Comparison of ENCODE assay signal across 30 mouse cellular contexts in the genomic region with DNA sequence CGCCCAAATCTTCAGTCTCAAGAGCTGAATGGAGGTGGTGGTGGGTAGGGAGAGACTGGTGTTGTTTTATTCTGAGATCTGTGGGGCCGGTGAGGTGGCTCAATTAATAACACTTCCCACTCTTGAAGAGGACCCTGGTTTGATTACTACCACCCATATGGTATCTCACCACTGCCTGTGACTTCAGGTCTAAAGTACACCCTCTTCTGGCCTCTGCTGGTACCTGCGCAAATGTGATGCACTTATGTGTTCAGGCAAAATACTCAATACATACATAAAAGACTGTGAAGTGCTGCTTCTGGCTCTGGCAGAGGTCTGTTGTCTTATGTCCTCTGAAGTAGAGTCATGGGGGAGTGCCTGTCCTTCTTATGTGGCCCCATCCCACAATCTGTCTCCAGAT. TPM values are rescaled to one million over a fixed set of nuclear protein-coding genes. Genes with fewer than 3 reads are reported as not detected.
A peak's percentile ranks its signal among the peaks of the same experiment; 100 is the strongest.
DNase-seq lines count a peak whose midpoint lies in the region; ATAC-seq and TF ChIP-seq lines count a peak whose summit lies in the region.
"Had no signal": no experiment of that assay in that cellular context is flagged by ENCODE, and none has a peak within 500 bp of the region (broad histone marks: within the 10 kb centered on the region; RNA-seq: fewer than 3 reads in every experiment).

No protein-coding gene starts in this region.

- H3K9ac ChIP-seq in forebrain, postnatal 0 days, result no peak overlapping the region
- H3K9ac ChIP-seq: heart, embryonic 12.5 days; limb, embryonic 15.5 days; liver, embryonic 14.5 days; lung, embryonic 14.5 days; midbrain, embryonic 13.5 days had no signal

- H3K9me3 ChIP-seq in forebrain, postnatal 0 days (ENCODE audit: low read length), result no peaks in the 10 kb centered on the region
- H3K9me3 ChIP-seq in forebrain, embryonic 10.5 days, result no peaks in the 10 kb centered on the region
- H3K9me3 ChIP-seq: embryonic facial prominence, embryonic 10.5 days; heart, embryonic 12.5 days; hindbrain, embryonic 10.5 days; limb, embryonic 15.5 days; midbrain, embryonic 13.5 days had no signal

- DNase-seq in forebrain, postnatal 0 days, result no peak
- no peak for DNase-seq in forebrain, embryonic 10.5 days (ENCODE audit: extremely low spot score, low spot score)
- peak in 1 of 2 experiments; percentile 8 for DNase-seq in left cerebral cortex, adult 2 months (ENCODE audit: extremely low spot score in 1 of 2, low spot score in 2 of 2)
- no peak for DNase-seq in left cerebral cortex, postnatal 4 days
- peak; percentile 11 for DNase-seq in urinary bladder, adult 2 months (ENCODE audit: low spot score)
- no peak for DNase-seq in urinary bladder, postnatal 25 days (ENCODE audit: low spot score)
- DNase-seq in cerebellum, adult 11-12 months, result no peak
- DNase-seq: adrenal gland, adult 8-10 months; cerebellum, adult 8-10 months; gastrocnemius, postnatal 25 days; heart, adult 18-20 months; heart, postnatal 10 days; lung, embryonic 14.5 days; right cerebral cortex, postnatal 25 days; spleen, adult 18-20 months; thymus, postnatal 14 days had no signal

- intact Hi-C loops in left cerebral cortex, adult 2 months (cut with DNase I), result loop anchor here (5.0 to 10.0 kb wide), 3 partner anchors 63 to 511 kb away; no protein-coding TSS in a partner anchor
- intact Hi-C loops in left cerebral cortex, postnatal 4 days (cut with DNase I), result loop anchor here (10.0 kb wide), 2 partner anchors 251 to 1391 kb away; no protein-coding TSS in a partner anchor

- 0 out of 2 replicates have a peak, but pooled peaks cover 5% of the 10 kb centered on the region for H3K4me1 ChIP-seq in forebrain, postnatal 0 days (ENCODE audit: insufficient read depth)
- peaks cover 41% of the 10 kb centered on the region for H3K4me1 ChIP-seq in forebrain, embryonic 10.5 days

- H3K27ac ChIP-seq in forebrain, postnatal 0 days (ENCODE audit: low read depth, low read length), result no peak overlapping the region
- H3K27ac ChIP-seq in forebrain, embryonic 10.5 days, result no peak overlapping the region
- H3K27ac ChIP-seq in left cerebral cortex, adult 2 months, result no peak overlapping the region
- H3K27ac ChIP-seq: embryonic facial prominence, embryonic 10.5 days; hindbrain, embryonic 10.5 days; limb, embryonic 15.5 days; liver, embryonic 14.5 days; midbrain, embryonic 13.5 days had no signal

- 85% methylated on average over 3 of the region's 3 CpGs for WGBS in forebrain, postnatal 0 days
- WGBS in forebrain, embryonic 10.5 days, result 75% methylated on average over 3 of the region's 3 CpGs

- H3K4me3 ChIP-seq in forebrain, postnatal 0 days (ENCODE audit: low read depth, low read length), result no peak overlapping the region
- H3K4me3 ChIP-seq in forebrain, embryonic 10.5 days, result no peak overlapping the region
- no peak overlapping the region for H3K4me3 ChIP-seq in left cerebral cortex, adult 2 months
- H3K4me3 ChIP-seq: embryonic facial prominence, embryonic 10.5 days; heart, embryonic 12.5 days; limb, embryonic 15.5 days; myocyte had no signal

- no peak for ATAC-seq in forebrain, postnatal 0 days
- ATAC-seq: activated CD4-positive, CD25-positive, alpha-beta regulatory T cell, adult 4 months; forebrain, embryonic 16.5 days; intestine, postnatal 0 days; midbrain, embryonic 13.5 days; Patski had no signal

- no peaks in the 10 kb centered on the region for H3K36me3 ChIP-seq in forebrain, postnatal 0 days (ENCODE audit: insufficient read depth)
- H3K36me3 ChIP-seq in forebrain, embryonic 10.5 days (replicated peaks), result no peaks in the 10 kb centered on the region
- H3K36me3 ChIP-seq: embryonic facial prominence, embryonic 10.5 days; heart, embryonic 12.5 days; hindbrain, embryonic 10.5 days; limb, embryonic 15.5 days; midbrain, embryonic 13.5 days had no signal

- peak; percentile 34 for TF ChIP-seq CTCF in forebrain, postnatal 0 days (IDR thresholded peaks at IDR 0.05; ENCODE audit: low read depth)
- TF ChIP-seq CTCF in left cerebral cortex, adult 2 months (IDR thresholded peaks at IDR 0.05), result peak; percentile 10; the same call in 1 of the 2 replicates

- H3K27me3 ChIP-seq in forebrain, postnatal 0 days (ENCODE audit: insufficient read depth, low read length), result no peaks in the 10 kb centered on the region; the same call in 1 of the 2 replicates
- H3K27me3 ChIP-seq in forebrain, embryonic 10.5 days (ENCODE audit: poor library complexity, severe bottlenecking), result peaks cover 59% of the 10 kb centered on the region

- H3K4me2 ChIP-seq in forebrain, postnatal 0 days (ENCODE audit: low read depth), result no peak overlapping the region
- H3K4me2 ChIP-seq: limb, embryonic 15.5 days; lung, embryonic 14.5 days had no signal

RNA-seq across cellular contexts. Expression of a gene that starts 4.3 kb away (rescaled TPM):
- 22.2 and 28.3 TPM in 2 replicates for total RNA-seq in forebrain, postnatal 0 days (2014; rRNA removed)
- polyA plus RNA-seq in forebrain, postnatal 0 days (2015; fragmentation: Nextera tagmentation; extraction: Ambion mirVana), result 3.3 and 9.2 TPM in 2 replicates
- 0.06 and 0.24 TPM in 2 replicates for polyA plus RNA-seq in forebrain, embryonic 10.5 days (2016; fragmentation: Nextera tagmentation; extraction: Ambion mirVana)
- total RNA-seq in left cerebral cortex, adult 2 months (2021), result 10 to 100 TPM; 47.7 to 48.6 TPM
- total RNA-seq in left cerebral cortex, postnatal 4 days (2021), result 10 to 100 TPM; 42.9 to 51.1 TPM
- polyA plus RNA-seq in urinary bladder, adult 2 months (2012; rRNA removed), result 0.07 and 0.16 TPM in 2 replicates
- total RNA-seq: common myeloid progenitor, adult 5-6 weeks; gastrocnemius, postnatal 25 days; heart, adult 18-20 months; heart, postnatal 10 days; megakaryocyte, adult 5-6 weeks; neutrophil, adult 5-6 weeks had no signal
- polyA plus RNA-seq: activated CD4-positive, CD25-positive, alpha-beta regulatory T cell, adult 4 months; myocyte; Patski had no signal
